Mouse (Mus musculus): ENCODE measurements around the gene Gdf5. TPM values are rescaled to one million over a fixed set of nuclear protein-coding genes. Genes with fewer than 3 reads are reported as not detected.

The Gdf5 gene
- polyA plus RNA-seq (2012; rRNA removed; ENCODE audit: low replicate concordance), result 2.3 and 4.5 TPM in 2 replicates

DNA sequence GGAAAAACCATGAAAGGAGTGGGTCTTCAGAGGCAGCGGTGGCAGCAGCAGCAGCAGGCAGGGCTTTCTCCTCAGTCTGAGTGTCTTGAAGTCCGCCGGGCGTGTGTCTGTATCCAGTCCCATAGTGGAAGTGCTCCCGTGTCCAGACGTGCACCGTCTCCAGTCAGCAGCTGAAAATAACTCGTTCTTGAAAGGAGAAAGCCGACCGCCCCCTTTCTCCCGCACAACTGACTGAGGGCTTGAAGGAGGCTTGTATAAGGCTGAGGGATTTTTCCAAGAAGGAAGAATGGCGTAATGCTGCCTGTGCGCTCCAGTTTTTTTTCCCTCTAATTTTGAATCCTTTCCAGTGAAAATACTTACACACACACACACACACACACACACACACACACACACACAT, at the start of gene Gdf5:
Gene Gdf5, minus strand, starts transcription at position 244 of the 400 bp plus-strand sequence.

DNA sequence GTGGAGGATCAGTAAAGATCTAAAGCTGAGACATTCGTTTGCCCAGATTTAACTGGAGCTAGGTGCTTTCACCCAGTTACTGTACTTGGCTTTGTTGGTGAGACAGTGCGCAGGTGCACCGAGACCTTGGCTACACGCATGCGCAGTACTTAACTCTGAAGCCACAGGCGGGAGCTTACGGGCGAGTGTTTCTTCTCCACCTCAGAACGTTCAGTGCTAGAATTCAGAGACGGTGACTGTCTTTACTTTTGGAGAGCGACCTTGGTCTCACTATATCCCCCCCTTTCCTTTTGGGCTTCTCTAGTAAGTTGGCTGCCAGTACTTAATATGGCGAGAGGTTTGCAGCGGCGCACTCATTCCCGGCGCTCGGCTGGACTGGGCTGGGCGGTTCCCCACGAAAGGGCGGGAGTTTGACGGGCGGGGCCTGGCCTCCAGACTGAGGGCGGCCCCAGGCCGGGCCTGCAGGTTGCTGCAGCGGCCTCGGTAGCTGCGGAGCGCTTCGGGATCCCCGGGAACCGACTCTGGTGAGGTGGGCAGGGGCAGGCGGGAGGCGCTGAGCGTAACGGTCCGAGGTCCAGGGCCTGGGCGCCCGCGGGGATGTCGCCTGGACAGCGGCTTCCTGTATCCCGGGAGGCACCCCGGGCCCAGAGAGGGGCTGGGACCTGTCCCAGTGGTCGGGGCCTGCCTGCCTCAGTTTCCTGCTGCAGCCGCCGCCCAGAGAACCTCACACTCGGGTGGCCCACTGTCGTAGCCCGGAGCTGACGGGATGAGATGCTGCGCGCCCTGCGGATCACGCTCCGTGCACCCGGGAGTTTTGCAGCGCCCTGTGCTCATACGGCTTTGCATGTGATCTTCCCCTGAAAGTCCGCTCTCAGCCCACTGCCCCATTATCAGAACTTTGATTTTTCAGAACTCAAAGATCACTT, 11.2 kb upstream of the Gdf5 start, which contains the start of gene Cep250:
Gene Cep250, plus strand, starts transcription at position 325 of the 926 bp plus-strand sequence.

DNA sequence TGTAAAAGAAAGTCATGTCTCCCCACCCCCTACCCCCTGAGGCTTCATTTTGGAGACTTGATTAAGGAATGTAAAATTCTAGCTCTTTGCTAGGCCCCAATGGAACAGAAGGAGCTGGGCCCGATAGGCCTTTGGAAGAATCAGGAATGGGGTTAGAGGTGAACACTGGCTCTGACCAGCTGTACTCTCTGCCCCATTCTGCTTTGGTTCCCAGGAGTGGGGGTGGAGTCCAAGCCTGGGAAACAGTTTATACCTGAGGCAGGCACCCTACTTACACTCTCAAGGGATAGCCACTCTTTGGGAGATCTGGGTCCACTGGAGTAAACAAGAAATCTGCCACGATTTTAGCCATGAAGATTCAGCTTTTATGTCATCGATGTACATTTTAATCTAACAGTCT, 4.5 kb downstream of the Gdf5 start, which contains the start of gene Gm15557:
Gene Gm15557, plus strand, starts transcription at position 48 of the 400 bp plus-strand sequence.

DNA sequence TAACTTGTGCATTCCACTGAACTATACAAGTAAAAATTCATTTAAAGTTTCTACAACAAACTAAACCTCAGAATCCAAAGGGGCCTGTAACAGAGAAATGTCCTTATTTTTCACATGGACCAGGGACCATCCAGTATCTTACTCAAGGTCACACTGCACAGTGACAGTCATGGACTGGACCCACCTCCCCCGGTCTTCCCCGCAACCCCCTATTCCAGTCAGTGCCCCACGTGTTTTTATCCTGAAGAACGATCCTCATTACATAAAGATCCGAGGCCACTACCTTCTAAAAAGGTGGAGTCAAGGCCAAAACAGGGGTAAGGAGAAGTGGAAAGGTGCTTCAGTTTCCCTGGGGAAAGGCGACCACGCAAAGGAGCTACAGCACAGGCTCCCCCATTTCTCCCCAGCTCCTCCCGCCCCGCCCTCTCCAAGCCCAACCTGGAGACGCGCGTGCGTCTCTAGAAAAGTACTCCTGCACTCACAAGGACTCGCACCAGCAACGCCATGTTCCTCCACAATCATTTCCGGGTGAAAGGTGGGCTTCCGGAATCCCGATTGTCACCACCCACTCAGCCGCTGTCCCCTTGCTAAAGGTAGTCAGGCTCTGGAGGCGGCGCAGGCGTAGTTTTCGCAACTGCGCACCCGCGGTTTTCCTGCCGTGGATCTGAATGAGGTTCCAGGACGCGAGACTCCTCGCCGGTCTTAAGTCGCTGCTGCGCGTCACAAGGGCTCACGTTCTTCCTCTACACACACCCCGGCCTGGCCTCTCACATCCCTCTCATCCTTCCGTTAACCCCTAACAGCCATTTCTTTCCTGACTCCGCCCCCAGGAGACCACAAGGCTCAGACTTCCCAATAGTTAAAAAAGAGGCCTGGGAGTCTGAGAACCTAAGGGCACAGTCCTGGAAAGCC, 15.4 kb downstream of the Gdf5 start, which contains the start of gene Uqcc1:
Gene Uqcc1, minus strand, starts transcription at position 780 of the 912 bp plus-strand sequence.

Other genes starting within 250 kb of the Gdf5 start
- 38.8 and 49.6 TPM in 2 replicates for gene Edem2, start 215.9 kb downstream of the Gdf5 start, polyA plus RNA-seq (2012; rRNA removed; ENCODE audit: low replicate concordance)
- not detected in 2 replicates for gene Gm17581, start 209.5 kb downstream of the Gdf5 start, polyA plus RNA-seq (2012; rRNA removed; ENCODE audit: low replicate concordance)
- gene Procr, start 194.2 kb downstream of the Gdf5 start, polyA plus RNA-seq (2012; rRNA removed; ENCODE audit: low replicate concordance), result 20.1 and 20.5 TPM in 2 replicates
- 0.12 and 0.13 TPM in 2 replicates for gene Mmp24, start 170.0 kb downstream of the Gdf5 start, polyA plus RNA-seq (2012; rRNA removed; ENCODE audit: low replicate concordance)
- gene BC029722, start 125.9 kb downstream of the Gdf5 start, polyA plus RNA-seq (2012; rRNA removed; ENCODE audit: low replicate concordance), result 60.4 and 88.2 TPM in 2 replicates
- gene Eif6, start 118.4 kb downstream of the Gdf5 start, polyA plus RNA-seq (2012; rRNA removed; ENCODE audit: low replicate concordance), result 85.6 and 109 TPM in 2 replicates
- gene Fam83c, start 110.5 kb downstream of the Gdf5 start, polyA plus RNA-seq (2012; rRNA removed; ENCODE audit: low replicate concordance), result 0.12 TPM in 1 of 2 replicates, not detected in the other
- 47.4 and 61.3 TPM in 2 replicates for gene Uqcc1, start 15.1 kb downstream of the Gdf5 start, polyA plus RNA-seq (2012; rRNA removed; ENCODE audit: low replicate concordance)
- gene Gm15557, start 4.6 kb downstream of the Gdf5 start, polyA plus RNA-seq (2012; rRNA removed; ENCODE audit: low replicate concordance), result not detected in 2 replicates
- 11.2 and 13.4 TPM in 2 replicates for gene Cep250, start 11.1 kb upstream of the Gdf5 start, polyA plus RNA-seq (2012; rRNA removed; ENCODE audit: low replicate concordance)
- gene 6430550D23Rik, start 62.6 kb upstream of the Gdf5 start, polyA plus RNA-seq (2012; rRNA removed; ENCODE audit: low replicate concordance), result 5.0 and 7.3 TPM in 2 replicates
- gene Ergic3, start 62.7 kb upstream of the Gdf5 start, polyA plus RNA-seq (2012; rRNA removed; ENCODE audit: low replicate concordance), result 307 and 318 TPM in 2 replicates
- gene Fer1l4, start 107.6 kb upstream of the Gdf5 start, polyA plus RNA-seq (2012; rRNA removed; ENCODE audit: low replicate concordance), result 1.9 TPM in 1 of 2 replicates, not detected in the other
- gene Spag4, start 119.8 kb upstream of the Gdf5 start, polyA plus RNA-seq (2012; rRNA removed; ENCODE audit: low replicate concordance), result 4.5 and 12.0 TPM in 2 replicates
- 90.6 and 117 TPM in 2 replicates for gene Cpne1, start 166.6 kb upstream of the Gdf5 start, polyA plus RNA-seq (2012; rRNA removed; ENCODE audit: low replicate concordance)
- gene Rbm12, start 166.6 kb upstream of the Gdf5 start, polyA plus RNA-seq (2012; rRNA removed; ENCODE audit: low replicate concordance), result 5.2 and 21.9 TPM in 2 replicates
- 2.5 and 6.9 TPM in 2 replicates for gene Gm28036, start 181.7 kb upstream of the Gdf5 start, polyA plus RNA-seq (2012; rRNA removed; ENCODE audit: low replicate concordance)
- 273 and 327 TPM in 2 replicates for gene Romo1, start 198.7 kb upstream of the Gdf5 start, polyA plus RNA-seq (2012; rRNA removed; ENCODE audit: low replicate concordance)
- gene Nfs1, start 198.8 kb upstream of the Gdf5 start, polyA plus RNA-seq (2012; rRNA removed; ENCODE audit: low replicate concordance), result 54.8 and 75.3 TPM in 2 replicates
- 35.4 and 56.8 TPM in 2 replicates for gene Rbm39, start 234.9 kb upstream of the Gdf5 start, polyA plus RNA-seq (2012; rRNA removed; ENCODE audit: low replicate concordance)

Measured in subcutaneous adipose tissue, adult 2 months (tissue).